Mouse (Mus musculus) forebrain, embryonic 11.5 days (tissue): Measurements from ENCODE around the gene Scfd2. TPM values are rescaled to one million over a fixed set of nuclear protein-coding genes. Genes with fewer than 3 reads are reported as not detected.

Source experiments
- ATAC-seq: fragments of 200-750 bp; cut with Nextera tagmentation; replicated peaks from 2 replicates; pipeline ENCODE4 v1.8.0; 2017; ENCODE audit warnings: moderate TSS enrichment; ENCODE audit not compliant: low FRiP score
- DNase-seq: peaks from one replicate; pipeline ENCODE4 v3.0.0-alpha.2; 2017; ENCODE audit warnings: low spot score
- H3K27ac ChIP-seq: fragments of 300-500 bp; sonication (generic); 2 replicates; pipeline ENCODE4 v1.5.1; 2014; ENCODE audit warnings: low read depth, low read length
- H3K27me3 ChIP-seq: fragments of 300-500 bp; sonication (generic); 2 replicates; pipeline ENCODE4 v1.6.1; 2014; ENCODE audit warnings: mild to moderate bottlenecking, low read length, mixed read lengths; ENCODE audit not compliant: control insufficient read depth, insufficient read depth
- H3K36me3 ChIP-seq: fragments of 300-500 bp; sonication (generic); 2 replicates; pipeline ENCODE4 v1.6.1; 2014; ENCODE audit warnings: mild to moderate bottlenecking, low read length, moderate library complexity, mixed read lengths; ENCODE audit not compliant: control insufficient read depth, insufficient read depth
- H3K4me1 ChIP-seq: fragments of 300-500 bp; sonication (generic); replicated peaks from 2 replicates; pipeline ENCODE4 v1.6.1; 2014; ENCODE audit warnings: low read length, mixed read lengths; ENCODE audit not compliant: control insufficient read depth, insufficient read depth
- H3K4me2 ChIP-seq: fragments of 300-500 bp; sonication (generic); 2 replicates; pipeline ENCODE4 v1.6.1; 2014; ENCODE audit warnings: low read depth, mild to moderate bottlenecking, low read length, moderate library complexity, mixed read lengths; ENCODE audit not compliant: severe bottlenecking
- H3K4me3 ChIP-seq: fragments of 300-500 bp; sonication (generic); 2 replicates; pipeline ENCODE4 v1.5.1; 2014; ENCODE audit warnings: low read depth, low read length
- H3K9ac ChIP-seq: fragments of 300-500 bp; sonication (generic); 2 replicates; pipeline ENCODE4 v1.6.1; 2014; ENCODE audit warnings: low read length
- H3K9me3 ChIP-seq: fragments of 300-500 bp; sonication (generic); 2 replicates; pipeline ENCODE4 v1.6.1; 2016; ENCODE audit warnings: low read length, mixed read lengths; ENCODE audit not compliant: control insufficient read depth
- WGBS: fragments of 180-500 bp; shearing (Covaris S2); extraction: QIAGEN DNeasy Blood & Tissue Kit; methylation state at CpG from one replicate; pipeline ENCODE4 v1.1.7; 2014; 5-methylcytosine and 5-hydroxymethylcytosine counted together
- polyA plus RNA-seq: library from polyadenylated mRNA; unstranded; fragments of >200 nt; fragmentation: Nextera tagmentation; extraction: Ambion mirVana; gene quantifications from 2 replicates; pipeline ENCODE4 v1.2.1, GENCODE M21; 2014

The Scfd2 gene
- polyA plus RNA-seq, 1 experiment from 2014 or later = 13.3 TPM

- H3K9me3 ChIP-seq = no peaks in the 10 kb centered on the region
- H3K4me2 ChIP-seq = no peak overlapping the region
- no peak overlapping the region for H3K4me3 ChIP-seq
- H3K27me3 ChIP-seq = no peaks in the 10 kb centered on the region
- H3K4me1 ChIP-seq = peaks cover 4% of the 10 kb centered on the region; the same call in 1 of the 2 replicates
- ATAC-seq (no peak; the same call in 1 of the 2 replicates), DNase-seq (no peak)
- no peak overlapping the region for H3K9ac ChIP-seq
- 45% methylated on average over 4 of the region's 4 CpGs for WGBS
- H3K36me3 ChIP-seq = no peaks in the 10 kb centered on the region
- no peak overlapping the region for H3K27ac ChIP-seq
Measured at GRCm38 (mm10) chr5:74365984-74366709, 165.4 kb downstream of the Scfd2 start.

DNA sequence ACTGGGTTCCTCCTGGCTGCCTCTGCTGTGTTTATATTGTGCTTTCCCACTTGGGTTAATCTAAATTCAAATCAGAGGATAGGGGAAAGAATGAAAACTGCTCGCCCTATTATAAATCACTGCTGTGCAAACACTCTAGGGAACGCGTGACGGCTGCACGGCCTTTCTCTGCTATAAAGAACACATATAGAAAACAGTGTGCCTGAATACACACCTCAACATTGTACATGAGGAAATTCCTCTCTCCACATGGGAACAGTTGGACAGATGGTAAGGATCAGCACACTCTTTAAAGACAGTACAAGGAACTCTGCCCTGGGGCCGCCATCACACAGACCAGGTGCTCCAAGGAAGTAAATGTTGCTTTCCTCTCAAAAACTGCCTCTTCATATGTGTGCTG lies 166.2 kb downstream of the Scfd2 start:
- Histone ChIP-seq H3K9ac (no peak overlapping the region), H3K27me3 (no peaks in the 10 kb centered on the region), H3K27ac (no peak overlapping the region), H3K9me3 (no peaks in the 10 kb centered on the region), H3K4me2 (no peak overlapping the region), H3K4me3 (no peak overlapping the region), H3K4me1 (peaks cover 4% of the 10 kb centered on the region; the same call in 1 of the 2 replicates), H3K36me3 (no peaks in the 10 kb centered on the region)
- ATAC-seq (no peak), DNase-seq (no peak)
- 72% methylated on average over 6 of the region's 6 CpGs for WGBS

GRCm38 (mm10) chr5:74363296-74363695 lies 168.3 kb downstream of the Scfd2 start:
- Histone ChIP-seq H3K27ac (no peak overlapping the region), H3K9me3 (no peaks in the 10 kb centered on the region), H3K4me1 (peaks cover 4% of the 10 kb centered on the region; the same call in 1 of the 2 replicates), H3K4me3 (no peak overlapping the region), H3K27me3 (no peaks in the 10 kb centered on the region), H3K4me2 (no peak overlapping the region), H3K9ac (no peak overlapping the region), H3K36me3 (no peaks in the 10 kb centered on the region)
- DNase-seq = no peak
- no peak for ATAC-seq
- 62% methylated on average over 1 of the region's 1 CpGs for WGBS

- Histone ChIP-seq H3K4me3 (no peak overlapping the region), H3K36me3 (no peaks in the 10 kb centered on the region), H3K27me3 (no peaks in the 10 kb centered on the region), H3K4me1 (peaks cover 4% of the 10 kb centered on the region; the same call in 1 of the 2 replicates), H3K9me3 (no peaks in the 10 kb centered on the region), H3K27ac (no peak overlapping the region), H3K9ac (no peak overlapping the region), H3K4me2 (no peak overlapping the region)
- DNase-seq (no peak), ATAC-seq (no peak)
- WGBS = 88% methylated on average over 5 of the region's 5 CpGs
Measured at GRCm38 (mm10) chr5:74361531-74361930, 170.0 kb downstream of the Scfd2 start.

- 91% methylated on average over 8 of the region's 8 CpGs for WGBS
- Histone ChIP-seq H3K4me2 (no peak overlapping the region), H3K27ac (no peak overlapping the region), H3K9me3 (no peaks in the 10 kb centered on the region), H3K27me3 (no peaks in the 10 kb centered on the region), H3K4me3 (no peak overlapping the region), H3K4me1 (no peaks in the 10 kb centered on the region), H3K9ac (no peak overlapping the region), H3K36me3 (no peaks in the 10 kb centered on the region)
- DNase-seq (no peak), ATAC-seq (no peak)
Measured at GRCm38 (mm10) chr5:74358033-74358432, 173.5 kb downstream of the Scfd2 start.

GRCm38 (mm10) chr5:74355416-74356177 lies 176.0 kb downstream of the Scfd2 start:
- no peaks in the 10 kb centered on the region for H3K9me3 ChIP-seq
- DNase-seq = no peak
- WGBS = 83% methylated on average over 2 of the region's 2 CpGs
- H3K4me3 ChIP-seq = no peak overlapping the region
- H3K27ac ChIP-seq = no peak overlapping the region
- H3K9ac ChIP-seq = no peak overlapping the region
- H3K4me1 ChIP-seq = no peaks in the 10 kb centered on the region
- no peak overlapping the region for H3K4me2 ChIP-seq
- ATAC-seq = no peak
- no peaks in the 10 kb centered on the region for H3K27me3 ChIP-seq
- H3K36me3 ChIP-seq = no peaks in the 10 kb centered on the region

DNA sequence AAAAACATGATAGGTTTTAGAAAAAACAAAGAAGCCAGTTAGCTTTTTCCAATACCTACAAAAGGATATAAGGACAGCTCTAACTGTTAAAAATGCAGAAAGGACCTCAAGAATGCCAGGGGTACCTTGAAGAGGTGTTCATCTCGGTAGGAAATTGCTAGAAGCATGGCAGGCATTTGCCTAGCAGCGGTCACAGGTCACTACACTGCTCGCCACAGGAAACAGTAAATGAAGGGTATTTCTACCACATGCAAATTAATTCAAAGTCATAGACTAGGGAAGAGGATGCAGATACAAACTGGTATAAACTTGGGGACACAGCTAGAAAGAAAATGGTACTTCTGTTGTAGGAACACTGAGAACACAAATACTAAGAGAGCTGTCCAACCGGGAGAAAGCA lies 180.7 kb downstream of the Scfd2 start:
- Histone ChIP-seq H3K4me3 (no peak overlapping the region), H3K9me3 (no peaks in the 10 kb centered on the region), H3K4me2 (no peak overlapping the region), H3K36me3 (no peaks in the 10 kb centered on the region), H3K9ac (no peak overlapping the region), H3K27me3 (no peaks in the 10 kb centered on the region), H3K4me1 (no peaks in the 10 kb centered on the region), H3K27ac (no peak overlapping the region)
- WGBS = 83% methylated on average over 4 of the region's 4 CpGs
- DNase-seq (no peak), ATAC-seq (no peak)

DNA sequence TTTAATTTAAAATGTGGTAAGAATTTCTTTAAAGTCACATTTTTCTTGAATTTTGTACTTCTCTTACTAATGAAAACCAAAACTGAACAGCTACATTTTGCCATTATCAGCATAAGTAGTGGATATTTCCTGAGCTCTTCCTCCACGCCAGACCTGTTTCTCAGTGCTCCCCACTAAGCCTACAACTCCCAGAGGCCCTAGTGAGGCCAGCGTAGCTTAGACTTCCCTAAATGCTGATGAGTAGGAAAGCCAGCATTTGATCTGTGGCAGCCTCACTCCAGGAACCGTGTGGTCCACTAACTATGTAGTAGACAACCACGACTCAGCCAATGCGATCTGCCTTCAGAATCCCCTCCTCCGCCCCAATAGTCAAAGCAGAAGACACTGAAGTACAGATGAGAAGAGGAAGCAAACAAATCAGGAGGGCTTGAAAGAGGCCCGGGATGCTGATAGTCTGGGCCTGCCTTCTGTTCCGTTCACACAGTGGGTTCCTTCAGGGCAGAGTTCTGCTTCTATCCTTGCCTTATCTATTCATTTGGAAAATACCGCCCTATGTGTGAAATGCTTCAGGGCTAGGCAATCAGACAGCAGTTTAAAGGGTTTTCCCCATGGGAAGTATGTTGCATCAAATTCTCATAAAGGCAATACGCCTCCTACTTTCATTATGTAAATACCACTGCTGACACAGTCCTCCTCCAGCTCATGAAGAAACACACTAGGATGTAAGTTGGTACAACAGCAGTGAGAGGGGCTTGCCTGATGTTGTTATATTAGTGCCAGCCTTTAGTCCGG lies 183.3 kb downstream of the Scfd2 start:
- H3K4me1 ChIP-seq = no peaks in the 10 kb centered on the region
- no peaks in the 10 kb centered on the region for H3K36me3 ChIP-seq
- WGBS = 84% methylated on average over 11 of the region's 11 CpGs
- H3K27me3 ChIP-seq = no peaks in the 10 kb centered on the region
- DNase-seq (no peak), ATAC-seq (no peak)
- no peak overlapping the region for H3K4me2 ChIP-seq
- no peak overlapping the region for H3K9ac ChIP-seq
- no peaks in the 10 kb centered on the region for H3K9me3 ChIP-seq
- H3K4me3 ChIP-seq = no peak overlapping the region
- H3K27ac ChIP-seq = no peak overlapping the region
